Mouse (Mus musculus) macrophage (primary cell): ENCODE measurements around the gene Adipor2. TPM values are rescaled to one million over a fixed set of nuclear protein-coding genes. Genes with fewer than 3 reads are reported as not detected.
"Not testable (repeated sequence)": the region's sequence is repeated elsewhere in the genome, so short reads cannot be mapped to it uniquely, and the experiment has no call there.

Experiments used
- H3K27ac ChIP-seq: fragments of 350-480 bp; formaldehyde crosslinking; 2 replicates; pipeline ENCODE4 v1.9.0; 2021
- H3K36me3 ChIP-seq: fragments of 350-480 bp; formaldehyde crosslinking; 2 replicates; pipeline ENCODE4 v1.9.0; 2021; ENCODE audit errors: inconsistent target
- H3K4me3 ChIP-seq: fragments of 350-480 bp; formaldehyde crosslinking; 2 replicates; pipeline ENCODE4 v1.9.0; 2021; ENCODE audit errors: inconsistent target
- H3K79me2 ChIP-seq: fragments of 350-480 bp; formaldehyde crosslinking; 2 replicates; pipeline ENCODE4 v1.9.0; 2021; ENCODE audit errors: inconsistent target
- WGBS: methylation state at CpG from one replicate; pipeline ENCODE4 v1.1.7; 2026; ENCODE audit warnings: inconsistent platforms; ENCODE audit not compliant: missing documents; 5-methylcytosine and 5-hydroxymethylcytosine counted together
- polyA plus RNA-seq: library from polyadenylated mRNA; stranded (reverse); fragments of 250-400 nt; gene quantifications from 3 replicates; pipeline ENCODE4 v1.2.4, GENCODE M21; 2018; ENCODE audit warnings: inconsistent platforms

The Adipor2 gene
- polyA plus RNA-seq, 1 experiment from 2014 or later = 38.1 TPM

GRCm38 (mm10) chr6:119389089-119389488 lies 28.4 kb downstream of the Adipor2 start:
- H3K4me3 ChIP-seq = peak overlapping the region; percentile 77
- H3K36me3 ChIP-seq = no peaks in the 10 kb centered on the region
- 1% methylated on average over 10 of the region's 10 CpGs for WGBS
- H3K79me2 ChIP-seq = peaks cover 40% of the 10 kb centered on the region
- peak overlapping the region; percentile 81 for H3K27ac ChIP-seq

- under 1% methylated on average over 51 of the region's 53 CpGs for WGBS
- no peaks in the 10 kb centered on the region for H3K36me3 ChIP-seq
Measured at GRCm38 (mm10) chr6:119388650-119389012, 28.9 kb downstream of the Adipor2 start.

GRCm38 (mm10) chr6:119387801-119388649 lies 29.5 kb downstream of the Adipor2 start:
- Histone ChIP-seq H3K27ac (peak overlapping the region; percentile 25), H3K36me3 (no peaks in the 10 kb centered on the region), H3K79me2 (peaks cover 51% of the 10 kb centered on the region), H3K4me3 (peak overlapping the region; percentile 68)
- under 1% methylated on average over 76 of the region's 76 CpGs for WGBS

More at GRCm38 (mm10) chr6:119388650-119389012, 28.9 kb downstream of the Adipor2 start:
- peak overlapping the region; percentile 81 for H3K27ac ChIP-seq
- peaks cover 45% of the 10 kb centered on the region for H3K79me2 ChIP-seq
- H3K4me3 ChIP-seq = peak overlapping the region; percentile 77

- Histone ChIP-seq H3K36me3 (no peaks in the 10 kb centered on the region), H3K79me2 (peaks cover 63% of the 10 kb centered on the region), H3K27ac (no peak overlapping the region), H3K4me3 (no peak overlapping the region; the same call in 1 of the 2 replicates)
- 58% methylated on average over 1 of the region's 1 CpGs for WGBS
Measured at GRCm38 (mm10) chr6:119386821-119387220, 30.7 kb downstream of the Adipor2 start.

GRCm38 (mm10) chr6:119386421-119386820 lies 31.1 kb downstream of the Adipor2 start:
- Histone ChIP-seq H3K4me3 (no peak overlapping the region), H3K36me3 (no peaks in the 10 kb centered on the region), H3K27ac (no peak overlapping the region), H3K79me2 (peaks cover 67% of the 10 kb centered on the region)
- 79% methylated on average over 4 of the region's 4 CpGs for WGBS

- Histone ChIP-seq H3K36me3 (no peaks in the 10 kb centered on the region), H3K27ac (no peak overlapping the region), H3K79me2 (peaks cover 74% of the 10 kb centered on the region), H3K4me3 (no peak overlapping the region)
- WGBS = 100% methylated on average over 1 of the region's 1 CpGs
Measured at GRCm38 (mm10) chr6:119385668-119386067, 31.8 kb downstream of the Adipor2 start.

GRCm38 (mm10) chr6:119378631-119379030 lies 38.9 kb downstream of the Adipor2 start:
- H3K4me3 ChIP-seq = no peak overlapping the region
- H3K79me2 ChIP-seq = peaks cover 100% of the 10 kb centered on the region
- no peak overlapping the region for H3K27ac ChIP-seq
- no peaks in the 10 kb centered on the region for H3K36me3 ChIP-seq
- WGBS = 80% methylated on average over 1 of the region's 1 CpGs

GRCm38 (mm10) chr6:119377613-119378012 lies 39.9 kb downstream of the Adipor2 start:
- Histone ChIP-seq H3K27ac (no peak overlapping the region), H3K4me3 (no peak overlapping the region), H3K79me2 (peaks cover 100% of the 10 kb centered on the region), H3K36me3 (no peaks in the 10 kb centered on the region)
- 0% methylated on average over 2 of the region's 2 CpGs for WGBS

- peaks cover 100% of the 10 kb centered on the region for H3K79me2 ChIP-seq
- H3K36me3 ChIP-seq = no peaks in the 10 kb centered on the region
- no peak overlapping the region for H3K27ac ChIP-seq
- H3K4me3 ChIP-seq = no peak overlapping the region
- WGBS = 49% methylated on average over 4 of the region's 5 CpGs
Measured at GRCm38 (mm10) chr6:119375035-119375434, 42.5 kb downstream of the Adipor2 start.

GRCm38 (mm10) chr6:119373000-119373705 lies 44.4 kb downstream of the Adipor2 start:
- Histone ChIP-seq H3K4me3 (no peak overlapping the region), H3K27ac (peak overlapping the region; percentile 17; the same call in 1 of the 2 replicates), H3K36me3 (peaks cover 8% of the 10 kb centered on the region; the same call in 1 of the 2 replicates), H3K79me2 (peaks cover 100% of the 10 kb centered on the region)

GRCm38 (mm10) chr6:119372237-119372636 lies 45.3 kb downstream of the Adipor2 start:
- peaks cover 8% of the 10 kb centered on the region for H3K36me3 ChIP-seq
- no peak overlapping the region for H3K4me3 ChIP-seq
- H3K27ac ChIP-seq = no peak overlapping the region
- 91% methylated on average over 5 of the region's 5 CpGs for WGBS
- peaks cover 92% of the 10 kb centered on the region for H3K79me2 ChIP-seq

- H3K4me3 ChIP-seq = no peak overlapping the region
- H3K79me2 ChIP-seq = peaks cover 86% of the 10 kb centered on the region
- H3K27ac ChIP-seq = no peak overlapping the region
- peaks cover 8% of the 10 kb centered on the region for H3K36me3 ChIP-seq
Measured at GRCm38 (mm10) chr6:119371624-119372023, 45.9 kb downstream of the Adipor2 start.

GRCm38 (mm10) chr6:119367382-119367781 lies 50.1 kb downstream of the Adipor2 start:
- peaks cover 27% of the 10 kb centered on the region for H3K36me3 ChIP-seq
- no peak overlapping the region for H3K27ac ChIP-seq
- H3K79me2 ChIP-seq = peaks cover 44% of the 10 kb centered on the region
- no peak overlapping the region for H3K4me3 ChIP-seq
- 95% methylated on average over 2 of the region's 2 CpGs for WGBS

- not testable (repeated sequence) for H3K4me3 ChIP-seq, H3K27ac ChIP-seq
- Histone ChIP-seq H3K36me3 (peaks cover 27% of the 10 kb centered on the region), H3K79me2 (peaks cover 38% of the 10 kb centered on the region)
- WGBS = 100% methylated on average over 1 of the region's 4 CpGs
Measured at GRCm38 (mm10) chr6:119366800-119367199, 50.7 kb downstream of the Adipor2 start.

- Histone ChIP-seq H3K79me2 (peaks cover 6% of the 10 kb centered on the region; the same call in 1 of the 2 replicates), H3K4me3 (no peak overlapping the region), H3K36me3 (peaks cover 28% of the 10 kb centered on the region; the same call in 1 of the 2 replicates), H3K27ac (no peak overlapping the region)
- 87% methylated on average over 5 of the region's 5 CpGs for whole genome bisulfite sequencing
Measured at GRCm38 (mm10) chr6:119363593-119363992, 53.9 kb downstream of the Adipor2 start.
